12 mouse cellular contexts compared by ENCODE assay signal in the genomic region with DNA sequence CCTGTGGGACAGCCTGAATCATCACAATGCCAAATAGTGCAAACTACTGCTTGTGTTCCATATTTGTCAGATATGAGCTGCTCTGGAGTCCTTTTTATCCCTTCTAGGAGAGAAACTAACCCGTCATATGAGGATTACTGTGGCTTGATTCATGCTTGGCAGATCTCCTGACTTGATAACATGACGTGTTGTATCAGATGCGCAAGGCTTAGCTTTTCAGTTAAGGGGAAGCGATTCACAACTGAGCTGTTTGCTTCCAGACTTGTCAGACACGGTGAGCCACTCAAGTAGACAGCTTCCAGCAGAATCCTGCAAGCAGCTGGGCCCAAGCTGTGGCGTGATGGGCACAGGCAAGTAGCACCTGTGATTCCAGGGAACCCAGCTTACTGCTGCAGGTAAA.
A peak's percentile ranks its signal among the peaks of the same experiment; 100 is the strongest.
DNase-seq lines count a peak whose midpoint lies in the region; TF ChIP-seq lines count a peak whose summit lies in the region.
"Had no signal": no experiment of that assay in that cellular context is flagged by ENCODE, and none has a peak within 500 bp of the region (broad histone marks: within the 10 kb centered on the region; RNA-seq: fewer than 3 reads in every experiment).

No protein-coding gene starts in this region.

- TF ChIP-seq POLR2A in kidney, adult 2 months (IDR thresholded peaks at IDR 0.05; ENCODE audit: low read depth, low read length), result no peak

- no peak overlapping the region for H3K4me3 ChIP-seq in kidney, adult 2 months (ENCODE audit: insufficient read depth, low read depth, low read length)
- H3K4me3 ChIP-seq: heart, embryonic 12.5 days; neural tube, embryonic 12.5 days had no signal

- DNase-seq in kidney, adult 2 months, result peak; percentile 9
- no peak for DNase-seq in kidney, postnatal 14 days
- peak; percentile 93 for DNase-seq in 416B (ENCODE audit: low read depth)
- peak; percentile 86 for DNase-seq in NIH3T3 (ENCODE audit: low read depth)
- DNase-seq in layer of hippocampus, adult 8-10 months (ENCODE audit: low spot score in 2 of 2), result peak; percentile 12 to 15
- DNase-seq in frontal cortex, postnatal 25 days (ENCODE audit: low spot score in 2 of 2), result no peak
- DNase-seq in heart, postnatal 25 days (ENCODE audit: low spot score), result no peak
- DNase-seq: kidney, postnatal 4 days; liver; thymus, adult 2 months had no signal

- 59% methylated on average over 6 of the region's 6 CpGs for WGBS in kidney, adult 2 months

- TF ChIP-seq CTCF in kidney, adult 2 months (conservative IDR thresholded peaks at IDR 0.05; ENCODE audit: insufficient read depth, insufficient read length, low read depth, low read length), result no peak

- H3K27ac ChIP-seq in kidney, adult 2 months (ENCODE audit: insufficient read depth, low read depth, low read length), result no peak overlapping the region
- H3K27ac ChIP-seq: neural tube, embryonic 12.5 days had no signal

- no peaks in the 10 kb centered on the region for H3K27me3 ChIP-seq in kidney, adult 2 months (replicated peaks; ENCODE audit: control insufficient read depth, insufficient read depth, low read length)
- H3K27me3 ChIP-seq: heart, embryonic 12.5 days; neural tube, embryonic 12.5 days had no signal

- H3K36me3 ChIP-seq in kidney, adult 2 months (ENCODE audit: control insufficient read depth, insufficient read depth, low read length), result no peaks in the 10 kb centered on the region
- H3K36me3 ChIP-seq: heart, embryonic 12.5 days; neural tube, embryonic 12.5 days had no signal

- intact Hi-C loops in heart, postnatal 25 days (cut with DNase I), result loop anchor here (5.0 kb wide), 1 partner anchor 148 kb away; no protein-coding TSS in a partner anchor

- H3K4me1 ChIP-seq in kidney, adult 2 months (ENCODE audit: control insufficient read depth, insufficient read depth, low read length), result peaks cover 7% of the 10 kb centered on the region; the same call in 1 of the 2 replicates
- H3K4me1 ChIP-seq: neural tube, embryonic 12.5 days had no signal

Comparison
In these comparisons a context has a peak if more than half of its experiments do, and no peak if none do; other contexts are left out.
1. DNase-seq: peak in kidney, adult 2 months (single experiment), 416B (single experiment), NIH3T3 (single experiment) and layer of hippocampus, adult 8-10 months (2 of 2); none in kidney, postnatal 14 days (single experiment), frontal cortex, postnatal 25 days (0 of 2) and heart, postnatal 25 days (single experiment).